Mouse (Mus musculus) monocyte, adult 5-6 weeks (primary cell): ENCODE results near the gene Hmbs. TPM values are rescaled to one million over a fixed set of nuclear protein-coding genes. Genes with fewer than 3 reads are reported as not detected.
"Not testable (repeated sequence)": the region's sequence is repeated elsewhere in the genome, so short reads cannot be mapped to it uniquely, and the experiment has no call there.

Experiments used
- ATAC-seq: fragments of 153-309, 156-312 bp; replicated peaks from 2 replicates; pipeline ENCODE4 v1.8.0; 2017; ENCODE audit warnings: mild to moderate bottlenecking; ENCODE audit not compliant: low TSS enrichment, insufficient number of reproducible peaks, severe bottlenecking, poor library complexity, low FRiP score
- total RNA-seq: library from RNA; stranded (forward); fragments of 200-1000, 200-491, 200-594 nt; gene quantifications from 3 replicates; pipeline ENCODE4 v1.2.3, GENCODE M21; 2017

The Hmbs gene
- total RNA-seq, 1 experiment from 2014 or later = 19.1 TPM

DNA sequence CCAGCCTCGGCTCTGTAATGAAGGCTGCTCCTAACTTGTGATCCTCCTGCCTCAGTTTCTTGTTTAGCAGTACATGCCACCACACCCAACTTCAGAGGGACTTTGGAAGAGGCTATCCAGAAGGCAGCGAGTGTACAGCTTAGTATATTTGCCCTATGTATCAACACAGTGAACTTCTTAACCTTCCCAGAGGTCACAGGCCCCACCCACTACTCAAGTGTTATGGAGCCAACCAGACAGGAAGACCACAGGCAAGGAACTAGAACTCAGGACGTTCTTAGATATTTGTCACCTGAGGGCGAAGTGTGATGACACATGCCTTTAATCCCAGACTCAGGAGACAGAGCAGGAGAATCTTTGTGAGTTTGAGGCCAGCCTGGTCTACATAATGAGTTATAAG is 3.6 kb upstream of the Hmbs start:
- ATAC-seq = no peak

DNA sequence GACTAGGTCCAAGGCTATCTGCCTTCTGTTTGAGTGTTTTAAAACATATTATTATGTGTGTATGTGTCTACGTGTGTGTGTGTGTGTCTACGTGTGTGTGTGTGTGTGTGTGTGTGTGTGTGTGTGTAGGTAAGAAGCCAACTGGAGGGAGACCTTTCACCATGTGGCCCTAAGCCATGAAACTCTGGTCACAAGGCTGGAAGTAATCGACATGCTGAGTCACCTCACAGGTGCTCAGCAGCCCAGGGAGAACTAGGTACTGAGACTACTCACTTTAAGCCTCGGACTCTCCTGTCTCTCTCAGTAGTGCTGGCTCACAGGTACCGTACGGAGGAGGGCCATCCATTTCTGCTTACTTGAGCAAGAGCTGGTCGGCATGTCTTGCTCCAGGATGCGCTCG is 3.1 kb upstream of the Hmbs start:
- no peak for ATAC-seq

GRCm38 (mm10) chr9:44345570-44346433 is 1.8 kb upstream of the Hmbs start:
- no peak for ATAC-seq

DNA sequence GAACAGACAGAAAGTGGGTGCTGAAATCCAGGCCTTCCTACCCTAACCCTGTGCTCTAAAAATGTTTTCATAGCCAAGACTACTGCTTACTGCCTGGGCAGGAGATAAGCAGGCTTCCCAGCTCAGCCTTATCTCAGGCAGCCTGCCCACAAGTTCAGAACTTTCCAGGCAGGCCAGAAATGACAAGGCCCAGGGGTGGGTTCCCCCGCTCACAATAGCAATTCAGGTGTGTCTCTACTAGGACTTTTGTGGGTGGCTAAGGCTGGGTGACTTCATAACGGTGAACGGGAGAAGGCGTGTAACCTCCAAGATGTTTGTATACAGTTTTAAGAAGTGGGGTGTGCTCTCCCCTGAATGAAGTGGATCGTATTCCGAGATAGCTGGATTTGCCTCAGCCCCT is 738 bp downstream of the Hmbs start:
- ATAC-seq = no peak

- no peak for ATAC-seq
Measured at GRCm38 (mm10) chr9:44342605-44343004, 1.4 kb downstream of the Hmbs start.

DNA sequence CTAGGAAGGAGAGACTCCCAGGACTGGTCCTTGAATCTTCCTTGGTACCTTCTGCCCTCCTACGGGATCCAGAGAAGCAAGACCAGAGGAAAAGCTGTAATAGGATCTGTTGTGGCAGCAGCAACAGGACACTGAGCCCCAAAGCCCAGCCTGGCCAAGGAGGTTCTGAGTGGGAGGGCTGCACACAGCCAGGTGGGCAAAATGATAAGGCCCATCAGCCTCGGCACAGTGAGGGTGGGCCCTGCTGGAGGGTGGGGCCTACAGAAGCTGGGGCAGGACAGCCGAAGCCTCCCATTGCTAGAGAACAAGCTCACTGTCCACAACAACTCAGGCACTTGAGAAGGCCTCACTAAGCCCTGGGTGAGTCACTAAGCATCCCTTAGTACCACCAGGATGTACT is 1.9 kb downstream of the Hmbs start:
- no peak for ATAC-seq

GRCm38 (mm10) chr9:44341487-44341886 is 2.5 kb downstream of the Hmbs start:
- no peak for ATAC-seq

- no peak for ATAC-seq
Measured at GRCm38 (mm10) chr9:44338574-44338973, 5.5 kb downstream of the Hmbs start.

DNA sequence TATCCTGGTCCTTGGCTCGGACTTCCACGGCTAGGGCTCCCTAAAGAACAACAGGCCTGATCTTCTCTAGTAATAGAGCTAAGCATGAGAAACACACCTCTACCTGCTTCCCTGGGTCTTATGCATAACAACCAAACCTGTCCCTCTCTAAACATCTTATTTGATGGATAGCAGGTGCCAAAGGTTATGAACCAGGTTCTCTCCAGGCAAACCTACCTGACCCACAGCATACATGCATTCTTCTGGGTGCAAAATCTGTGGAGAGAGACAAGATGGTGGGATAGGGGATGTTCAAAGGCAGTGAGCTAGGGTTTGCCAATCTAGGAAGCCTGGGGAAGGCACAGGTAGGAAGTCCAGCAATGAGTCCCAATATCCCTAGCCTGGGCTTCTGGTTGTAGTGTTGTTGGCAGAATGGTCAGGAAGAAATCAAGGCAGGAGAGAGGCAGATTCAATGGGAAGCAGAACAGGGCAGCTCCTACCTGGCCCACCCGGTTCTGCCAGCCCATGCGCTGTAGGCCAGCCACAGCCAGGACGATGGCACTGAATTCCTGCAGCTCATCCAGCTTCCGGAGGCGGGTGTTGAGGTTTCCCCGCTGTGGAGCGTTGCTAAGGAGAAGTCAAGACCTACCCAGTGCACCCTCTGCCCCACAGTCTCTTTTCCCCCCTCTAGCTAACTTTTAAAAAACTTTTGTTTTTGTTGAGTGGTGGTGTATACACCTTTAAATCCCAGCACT is 6.4 kb downstream of the Hmbs start:
- ATAC-seq = no peak

DNA sequence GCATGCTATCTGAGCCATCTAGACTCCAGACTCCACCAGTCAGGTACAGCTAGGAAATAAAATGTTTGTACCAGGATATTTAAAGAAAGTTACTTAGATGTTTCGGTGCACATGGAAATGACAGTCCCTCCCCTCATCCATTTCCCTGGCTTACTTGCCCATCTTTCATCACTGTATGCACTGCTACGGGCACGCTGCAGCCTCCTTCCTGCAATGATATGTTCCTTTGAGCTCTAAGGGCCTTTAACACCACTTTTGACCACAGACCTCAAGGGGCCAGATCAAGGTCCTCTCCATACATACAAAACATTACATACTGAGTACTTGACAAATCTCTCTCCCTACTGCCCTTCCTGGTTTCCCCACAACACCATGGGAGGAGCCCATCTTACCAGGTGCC is 7.1 kb downstream of the Hmbs start:
- ATAC-seq = no peak

DNA sequence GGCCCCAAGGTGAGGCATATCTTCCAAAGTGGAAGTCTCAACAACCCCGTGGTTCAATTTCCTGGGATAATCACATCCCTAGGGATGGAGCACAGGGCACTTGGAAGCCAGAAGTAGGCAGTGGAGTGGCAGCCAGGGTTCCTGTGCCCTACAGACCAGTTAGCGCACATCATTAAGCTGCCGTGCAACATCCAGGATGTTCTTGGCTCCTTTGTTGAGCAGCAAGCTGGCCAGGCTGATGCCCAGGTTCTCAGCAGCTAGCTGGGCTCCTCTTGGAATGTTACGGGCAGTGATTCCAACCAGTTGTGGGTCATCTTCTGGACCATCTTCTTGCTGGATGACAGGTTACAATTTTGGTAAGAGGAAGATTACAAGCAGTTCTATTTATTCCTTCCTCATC is 7.5 kb downstream of the Hmbs start:
- not testable (repeated sequence) for ATAC-seq

- ATAC-seq = no peak
Measured at GRCm38 (mm10) chr9:44336093-44336406, 8.0 kb downstream of the Hmbs start.

GRCm38 (mm10) chr9:44335331-44336092 is 8.5 kb downstream of the Hmbs start:
- ATAC-seq = no peak

- peak; percentile 97 for ATAC-seq
Measured at GRCm38 (mm10) chr9:44334396-44335330, 9.4 kb downstream of the Hmbs start, which contains the start of gene H2afx. H2afx (plus strand) TSS chr9:44334694.

GRCm38 (mm10) chr9:44332918-44333638 is 10.9 kb downstream of the Hmbs start:
- no peak for ATAC-seq

DNA sequence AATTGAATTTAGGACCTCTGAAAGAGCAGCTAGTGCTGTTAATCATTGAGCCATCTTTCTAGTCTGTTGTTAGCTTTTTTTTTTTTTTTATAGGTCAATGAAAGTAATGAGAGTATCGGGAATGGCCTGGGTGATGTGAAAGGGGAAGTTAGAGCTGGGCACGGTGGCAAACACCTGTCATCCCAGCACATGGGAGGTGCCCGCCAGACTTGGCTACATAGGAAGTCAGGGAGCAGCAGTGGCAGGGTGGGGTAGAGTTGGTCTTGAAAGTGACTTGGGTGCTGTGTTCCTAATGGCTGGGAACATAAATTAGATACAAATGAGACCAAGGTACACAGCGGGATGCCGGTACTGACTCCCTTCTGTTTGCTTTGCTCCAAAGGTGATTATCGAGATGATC is 13.3 kb downstream of the Hmbs start:
- ATAC-seq = no peak

DNA sequence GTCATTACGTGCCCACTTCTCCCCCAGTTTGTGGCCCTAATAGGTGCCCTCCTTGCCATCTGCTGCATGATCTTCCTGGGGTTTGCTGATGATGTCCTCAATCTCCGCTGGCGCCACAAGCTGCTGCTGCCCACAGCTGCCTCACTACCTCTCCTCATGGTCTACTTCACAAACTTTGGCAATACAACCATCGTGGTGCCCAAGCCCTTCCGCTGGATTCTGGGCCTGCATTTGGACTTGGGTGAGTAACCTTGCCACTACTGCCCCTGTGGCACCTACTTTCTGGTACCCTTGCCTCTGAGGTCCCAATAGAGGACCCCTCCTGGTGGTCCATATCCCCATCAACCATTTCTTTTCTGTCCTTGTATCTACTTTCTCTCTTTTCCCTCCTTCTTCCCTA is 16.1 kb downstream of the Hmbs start:
- ATAC-seq = no peak
